Mouse (Mus musculus): ENCODE results near the gene Ethe1. TPM values are rescaled to one million over a fixed set of nuclear protein-coding genes. Genes with fewer than 3 reads are reported as not detected.

Ethe1 gene
- 18.4 and 19.4 TPM in 2 replicates for polyA plus RNA-seq (2012; rRNA removed)

GRCm38 (mm10) chr7:24587330-24588105 is at the start of gene Ethe1, which contains the start of gene Zfp575:
Gene Ethe1 (plus strand): TSS chr7:24587543.
Gene Zfp575 (minus strand): TSS chr7:24587641.
- 0 out of 2 replicates have a peak within 1 kb of the TSS, but pooled peaks have one; percentile 34 for H3K27ac ChIP-seq (ENCODE audit: insufficient read depth, low read length)
- peaks cover 5% of the 10 kb centered on the region for H3K4me1 ChIP-seq (ENCODE audit: control insufficient read depth, insufficient read depth, low read length)
- peak within 1 kb of the TSS; percentile 58 for H3K4me3 ChIP-seq (ENCODE audit: insufficient read depth, low read length)
- no peak for TF ChIP-seq CTCF (IDR thresholded peaks at IDR 0.05; ENCODE audit: extremely low read depth, insufficient read depth, low read length)
- TF ChIP-seq POLR2A (IDR thresholded peaks at IDR 0.05; ENCODE audit: extremely low read depth, insufficient read depth, low read length): peak; percentile 96

- Histone ChIP-seq H3K4me1 (ENCODE audit: control insufficient read depth, insufficient read depth, low read length) (peaks cover 1% of the 10 kb centered on the region), H3K27ac (ENCODE audit: insufficient read depth, low read length) (no peak overlapping the region), H3K4me3 (ENCODE audit: insufficient read depth, low read length) (no peak overlapping the region)
- TF ChIP-seq CTCF (IDR thresholded peaks at IDR 0.05; ENCODE audit: extremely low read depth, insufficient read depth, low read length) (no peak), POLR2A (IDR thresholded peaks at IDR 0.05; ENCODE audit: extremely low read depth, insufficient read depth, low read length) (no peak)
Observed at GRCm38 (mm10) chr7:24537591-24537990, 49.8 kb upstream of the Ethe1 start.

DNA sequence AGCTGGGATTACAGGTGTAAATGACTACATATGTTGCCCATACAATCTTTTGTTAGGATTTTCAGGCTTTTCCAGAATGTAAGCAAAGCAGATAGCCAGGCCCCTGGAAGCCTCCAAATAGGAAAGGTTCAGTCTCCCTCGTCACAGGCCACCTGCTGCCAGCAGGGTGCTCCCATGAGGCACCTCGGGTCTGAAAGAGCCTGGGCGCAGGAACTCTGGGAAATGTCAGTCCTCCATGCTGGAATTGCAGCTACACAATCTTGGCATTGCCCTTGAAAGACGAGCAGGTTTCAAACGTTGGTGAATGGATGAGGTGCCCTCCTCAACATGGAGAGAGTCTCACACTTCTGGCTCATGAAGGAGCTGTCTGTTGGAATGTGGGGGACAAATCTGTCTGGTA is 49.2 kb upstream of the Ethe1 start:
- H3K4me1 ChIP-seq (ENCODE audit: control insufficient read depth, insufficient read depth, low read length): peaks cover 1% of the 10 kb centered on the region
- TF ChIP-seq CTCF (IDR thresholded peaks at IDR 0.05; ENCODE audit: extremely low read depth, insufficient read depth, low read length): no peak
- no peak for TF ChIP-seq POLR2A (IDR thresholded peaks at IDR 0.05; ENCODE audit: extremely low read depth, insufficient read depth, low read length)
- no peak overlapping the region for H3K4me3 ChIP-seq (ENCODE audit: insufficient read depth, low read length)
- no peak overlapping the region for H3K27ac ChIP-seq (ENCODE audit: insufficient read depth, low read length)

DNA sequence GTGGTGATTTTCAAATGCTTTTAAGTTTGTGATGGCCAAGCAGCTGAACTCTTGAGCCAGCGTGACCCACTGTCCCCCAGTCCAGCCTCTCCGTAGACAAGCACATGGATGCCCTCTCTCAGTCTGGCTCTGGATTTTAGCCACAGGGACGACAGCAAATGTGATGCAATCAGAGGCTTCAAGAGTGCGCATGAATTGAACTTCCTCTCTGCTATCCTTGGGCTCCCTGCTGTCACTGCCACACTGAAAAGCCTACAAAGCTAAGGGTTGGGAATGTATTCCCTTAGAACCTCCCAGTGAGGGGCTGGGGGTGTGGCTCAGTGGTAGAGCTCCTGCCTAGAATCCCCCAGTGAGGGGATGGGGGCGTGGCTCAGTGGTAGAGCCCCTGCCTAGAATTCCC is 48.6 kb upstream of the Ethe1 start:
- TF ChIP-seq POLR2A (IDR thresholded peaks at IDR 0.05; ENCODE audit: extremely low read depth, insufficient read depth, low read length) (no peak), CTCF (IDR thresholded peaks at IDR 0.05; ENCODE audit: extremely low read depth, insufficient read depth, low read length) (no peak)
- Histone ChIP-seq H3K4me3 (ENCODE audit: insufficient read depth, low read length) (no peak overlapping the region), H3K4me1 (ENCODE audit: control insufficient read depth, insufficient read depth, low read length) (peaks cover 1% of the 10 kb centered on the region), H3K27ac (ENCODE audit: insufficient read depth, low read length) (no peak overlapping the region)

DNA sequence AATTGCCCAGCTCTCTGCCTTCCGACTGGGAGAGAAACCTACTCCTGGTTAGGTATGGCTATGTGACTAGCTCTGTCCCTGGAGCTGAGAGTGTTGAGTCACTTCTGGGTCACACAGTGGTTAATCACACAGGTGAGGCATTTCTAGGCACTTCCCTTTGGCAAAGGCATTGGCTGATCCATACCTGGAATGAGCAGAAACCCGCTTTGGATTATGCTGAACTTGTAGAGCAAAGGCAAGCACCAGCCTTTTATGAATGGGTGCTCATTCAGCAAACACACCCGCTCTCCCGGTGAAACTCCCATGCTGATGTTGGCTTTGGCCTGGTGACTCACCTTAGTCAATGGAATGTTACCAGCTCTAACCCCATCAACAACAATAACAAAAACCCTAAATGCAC is 47.7 kb upstream of the Ethe1 start:
- TF ChIP-seq CTCF (IDR thresholded peaks at IDR 0.05; ENCODE audit: extremely low read depth, insufficient read depth, low read length) (no peak), POLR2A (IDR thresholded peaks at IDR 0.05; ENCODE audit: extremely low read depth, insufficient read depth, low read length) (no peak)
- Histone ChIP-seq H3K4me1 (ENCODE audit: control insufficient read depth, insufficient read depth, low read length) (peaks cover 1% of the 10 kb centered on the region), H3K27ac (ENCODE audit: insufficient read depth, low read length) (no peak overlapping the region), H3K4me3 (ENCODE audit: insufficient read depth, low read length) (no peak overlapping the region)

DNA sequence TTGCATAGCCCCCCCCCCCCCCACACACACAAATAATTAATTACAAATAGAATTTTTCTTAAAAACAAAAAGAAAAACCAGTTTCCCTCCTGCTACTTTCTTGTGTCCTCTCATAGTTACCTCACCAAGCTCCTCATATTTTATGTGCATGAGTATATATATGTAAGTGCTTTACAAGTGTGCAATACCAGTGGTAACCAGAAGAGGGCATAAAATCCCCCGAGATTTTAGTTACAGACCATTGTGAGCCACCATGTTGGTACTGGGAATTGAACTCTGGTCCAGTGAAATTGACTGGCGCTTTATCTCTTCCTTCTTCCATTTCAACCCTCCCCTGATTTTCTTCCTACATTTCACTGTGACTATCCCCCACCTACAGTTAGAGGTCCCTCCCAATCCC is 42.8 kb upstream of the Ethe1 start:
- no peak overlapping the region for H3K4me3 ChIP-seq (ENCODE audit: insufficient read depth, low read length)
- H3K4me1 ChIP-seq (ENCODE audit: control insufficient read depth, insufficient read depth, low read length): no peaks in the 10 kb centered on the region
- H3K27ac ChIP-seq (ENCODE audit: insufficient read depth, low read length): no peak overlapping the region
- TF ChIP-seq CTCF (IDR thresholded peaks at IDR 0.05; ENCODE audit: extremely low read depth, insufficient read depth, low read length) (no peak), POLR2A (IDR thresholded peaks at IDR 0.05; ENCODE audit: extremely low read depth, insufficient read depth, low read length) (no peak)

DNA sequence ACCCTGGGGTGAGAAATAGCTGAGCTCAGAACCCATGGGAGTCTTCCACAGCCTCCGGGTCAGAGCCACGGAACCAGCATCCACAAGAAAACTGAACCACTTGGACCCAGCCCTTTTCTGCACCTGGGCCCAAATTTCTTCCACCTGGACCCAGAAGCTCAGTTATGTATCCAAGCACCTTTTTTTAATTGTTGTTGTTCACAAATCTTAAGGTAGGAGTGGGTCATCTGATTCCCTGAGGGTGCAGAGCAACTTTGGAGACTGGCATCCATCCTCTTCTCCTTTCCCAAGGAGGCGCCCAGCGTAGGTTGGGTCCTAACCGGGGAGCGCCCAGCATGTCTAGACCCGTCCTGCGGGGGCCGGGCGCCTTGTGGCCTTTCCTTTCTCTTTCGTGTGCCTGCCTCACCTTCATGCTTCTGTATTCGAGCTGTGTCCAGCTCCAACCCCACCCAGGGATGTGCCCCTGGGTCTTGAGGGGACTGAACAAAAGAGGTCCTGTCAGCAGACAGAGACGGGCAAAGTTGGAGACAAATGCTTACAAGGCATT is 41.2 kb upstream of the Ethe1 start, which contains the start of the genes Pinlyp and Xrcc1:
TSS of gene Pinlyp (minus strand) at position 51 of the 547 bp plus-strand sequence.
TSS of gene Xrcc1 (plus strand) at position 222 of the 547 bp plus-strand sequence.
- H3K4me3 ChIP-seq (ENCODE audit: insufficient read depth, low read length): peak within 1 kb of the TSS; percentile 55
- H3K27ac ChIP-seq (ENCODE audit: insufficient read depth, low read length): no peak within 1 kb of the TSS
- TF ChIP-seq CTCF (IDR thresholded peaks at IDR 0.05; ENCODE audit: extremely low read depth, insufficient read depth, low read length) (no peak), POLR2A (IDR thresholded peaks at IDR 0.05; ENCODE audit: extremely low read depth, insufficient read depth, low read length) (no peak)
- no peaks in the 10 kb centered on the region for H3K4me1 ChIP-seq (ENCODE audit: control insufficient read depth, insufficient read depth, low read length)

DNA sequence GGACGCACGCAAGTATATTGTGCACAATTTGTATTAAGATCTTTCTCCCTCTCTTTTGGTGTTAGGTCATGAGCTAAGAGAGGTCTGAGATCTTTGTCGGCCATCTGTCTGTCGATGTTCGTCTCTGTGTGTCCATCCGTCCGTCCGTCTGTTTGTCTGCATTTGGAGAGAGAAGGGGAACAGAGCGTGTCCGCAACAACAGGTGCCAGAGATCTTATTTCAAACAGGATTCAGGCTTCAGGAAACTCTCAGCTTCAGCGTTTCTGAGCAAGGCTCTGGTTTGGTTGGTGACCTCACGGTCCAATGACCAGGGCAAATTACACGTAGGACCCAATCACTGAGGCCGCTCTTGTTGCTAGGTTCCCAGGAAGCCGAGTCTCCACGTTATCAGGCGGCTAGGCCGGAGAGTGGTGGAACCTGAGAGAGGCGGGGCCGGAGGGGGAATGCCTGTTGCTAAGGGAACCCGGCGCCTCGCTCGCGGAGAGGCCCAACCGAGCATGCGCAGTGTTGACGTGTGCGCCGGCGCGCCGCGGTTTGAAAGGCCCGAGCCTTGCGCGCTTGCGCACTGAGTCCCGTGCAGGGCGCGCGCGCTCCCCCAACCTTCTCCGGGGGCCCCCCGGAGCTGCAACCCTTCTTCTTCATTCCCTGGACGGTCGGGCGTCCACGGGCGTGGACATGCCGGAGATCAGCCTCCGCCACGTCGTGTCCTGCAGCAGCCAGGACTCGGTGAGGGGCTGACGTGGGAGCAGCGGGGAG is 40.5 kb upstream of the Ethe1 start:
- Histone ChIP-seq H3K4me1 (ENCODE audit: control insufficient read depth, insufficient read depth, low read length) (no peaks in the 10 kb centered on the region), H3K4me3 (ENCODE audit: insufficient read depth, low read length) (peak overlapping the region; percentile 55), H3K27ac (ENCODE audit: insufficient read depth, low read length) (no peak overlapping the region)
- no peak for TF ChIP-seq CTCF (IDR thresholded peaks at IDR 0.05; ENCODE audit: extremely low read depth, insufficient read depth, low read length)
- peak; percentile 59 for TF ChIP-seq POLR2A (IDR thresholded peaks at IDR 0.05; ENCODE audit: extremely low read depth, insufficient read depth, low read length)

GRCm38 (mm10) chr7:24547534-24548036 is 39.8 kb upstream of the Ethe1 start:
- TF ChIP-seq POLR2A (IDR thresholded peaks at IDR 0.05; ENCODE audit: extremely low read depth, insufficient read depth, low read length) (no peak), CTCF (IDR thresholded peaks at IDR 0.05; ENCODE audit: extremely low read depth, insufficient read depth, low read length) (no peak)
- no peaks in the 10 kb centered on the region for H3K4me1 ChIP-seq (ENCODE audit: control insufficient read depth, insufficient read depth, low read length)
- H3K4me3 ChIP-seq (ENCODE audit: insufficient read depth, low read length): peak overlapping the region; percentile 55
- H3K27ac ChIP-seq (ENCODE audit: insufficient read depth, low read length): no peak overlapping the region

Measured in cortical plate, adult 2 months (tissue).